Mouse (Mus musculus) erythroid progenitor cell, adult 5-6 weeks (primary cell): ENCODE data around the gene Hdac8. TPM values are rescaled to one million over a fixed set of nuclear protein-coding genes. Genes with fewer than 3 reads are reported as not detected.

Source experiments
- ATAC-seq: replicated peaks from 2 replicates; pipeline ENCODE4 v1.8.0; 2016; ENCODE audit warnings: moderate number of reproducible peaks, mild to moderate bottlenecking, moderate TSS enrichment, inconsistent platforms; ENCODE audit not compliant: poor library complexity, low FRiP score, severe bottlenecking
- total RNA-seq, 2 experiments: library from RNA; stranded (forward) in 1 of 2; stranded (reverse) in 1 of 2; fragments of 150-400 nt in 1 of 2; fragments of 186-747, 209-891 nt in 1 of 2; gene quantifications; 2 replicates each; pipeline versions ENCODE4 v1.2.3 to v1.2.4; 2015 to 2017; ENCODE audit warnings: low replicate concordance in 2 of 2

The Hdac8 gene
- total RNA-seq, 2 experiments from 2014 or later, result 5.0 to 7.5 TPM

- no peak for ATAC-seq
These were observed 156.2 kb downstream of the Hdac8 start for GRCm38 (mm10) chrX:102348886-102349486.

DNA sequence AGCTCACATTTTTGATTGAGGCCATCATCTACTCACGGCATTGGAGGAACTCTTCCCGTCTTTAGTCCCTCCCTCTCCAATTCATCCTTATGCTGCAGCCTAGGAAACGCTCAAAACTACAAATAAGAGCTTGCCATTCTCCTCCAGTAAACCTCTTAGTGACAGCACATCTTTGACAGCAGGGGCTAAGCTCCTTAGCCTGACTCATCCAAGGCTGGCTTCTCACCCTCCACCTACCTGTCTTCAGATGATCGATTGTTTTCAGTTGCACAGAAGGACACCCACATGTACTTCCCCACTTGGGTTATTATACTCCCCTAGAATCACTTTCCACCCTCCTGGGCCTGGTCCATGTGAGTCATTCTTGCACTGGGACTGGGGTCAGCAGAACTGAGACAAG lies 163.5 kb downstream of the Hdac8 start:
- ATAC-seq, result no peak

- no peak for ATAC-seq
These were observed 165.6 kb downstream of the Hdac8 start for GRCm38 (mm10) chrX:102339396-102340155.

DNA sequence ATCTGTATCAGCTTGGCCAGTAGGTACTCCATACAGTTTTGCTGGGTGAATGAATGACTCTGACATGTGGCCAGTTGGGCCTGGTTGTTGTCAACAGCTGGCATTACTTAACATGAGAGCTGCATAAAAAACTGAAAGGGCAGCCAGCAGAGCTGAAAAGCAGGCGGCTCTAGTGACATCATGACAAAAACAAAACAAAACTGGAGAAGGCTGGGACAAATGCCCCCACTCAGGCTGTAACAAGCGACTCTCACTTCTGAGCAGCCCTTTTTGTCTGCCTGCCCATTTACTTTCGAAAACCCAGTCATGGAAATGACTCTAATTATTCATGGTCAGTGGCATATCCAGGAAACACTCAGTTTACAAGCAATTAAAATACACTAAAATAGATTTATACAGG lies 185.5 kb downstream of the Hdac8 start:
- ATAC-seq, result no peak

- no peak for ATAC-seq
These were observed 185.9 kb downstream of the Hdac8 start for GRCm38 (mm10) chrX:102319252-102319651.

DNA sequence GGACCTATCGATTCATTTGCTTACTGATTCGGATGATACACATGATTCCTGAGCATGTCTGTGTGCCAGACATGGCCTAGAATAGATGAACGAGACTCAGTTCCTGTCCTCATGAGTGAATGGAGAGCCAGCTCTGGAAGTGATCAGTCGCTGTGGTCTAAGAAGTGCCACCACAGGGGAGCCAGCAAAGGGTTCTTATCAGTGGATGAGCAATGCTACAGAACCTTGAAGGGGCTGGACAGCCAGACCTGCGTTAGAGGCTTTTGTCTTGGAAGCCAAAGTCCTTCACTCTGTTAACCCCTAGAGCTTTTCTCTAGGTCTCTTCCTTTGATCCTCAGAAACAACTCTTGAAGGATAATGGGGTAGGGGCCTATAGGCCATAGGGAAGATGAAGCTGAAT lies 186.4 kb downstream of the Hdac8 start:
- no peak for ATAC-seq

- ATAC-seq, result no peak
These were observed 194.0 kb downstream of the Hdac8 start for GRCm38 (mm10) chrX:102311119-102311518.

- no peak for ATAC-seq
These were observed 197.6 kb downstream of the Hdac8 start for GRCm38 (mm10) chrX:102307511-102307910.

- no peak for ATAC-seq
These were observed 199.4 kb downstream of the Hdac8 start for GRCm38 (mm10) chrX:102305806-102306205.

GRCm38 (mm10) chrX:102304914-102305313 lies 200.2 kb downstream of the Hdac8 start:
- no peak for ATAC-seq

GRCm38 (mm10) chrX:102302476-102302875 lies 202.7 kb downstream of the Hdac8 start:
- no peak for ATAC-seq

DNA sequence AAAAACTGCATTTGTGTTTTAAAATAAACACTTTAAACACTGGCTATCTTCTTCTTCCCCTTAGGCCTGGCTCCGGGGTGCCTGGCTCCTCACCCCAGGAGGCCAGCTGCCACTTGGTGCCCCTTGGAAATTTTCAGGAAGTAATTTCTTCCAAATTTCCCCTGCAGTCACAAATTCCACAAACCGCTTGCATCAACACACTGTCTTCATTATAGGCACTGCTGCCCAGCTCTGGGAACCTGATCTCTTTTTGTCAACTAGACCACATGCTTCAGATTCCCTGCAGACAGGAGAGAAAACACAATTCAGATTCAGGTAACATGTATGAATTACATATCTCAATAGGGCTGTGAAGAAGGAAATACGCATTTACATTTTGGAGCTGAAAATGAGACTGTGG lies 220.3 kb downstream of the Hdac8 start:
- no peak for ATAC-seq

GRCm38 (mm10) chrX:102262620-102263345 lies 242.4 kb downstream of the Hdac8 start:
- ATAC-seq, result no peak

DNA sequence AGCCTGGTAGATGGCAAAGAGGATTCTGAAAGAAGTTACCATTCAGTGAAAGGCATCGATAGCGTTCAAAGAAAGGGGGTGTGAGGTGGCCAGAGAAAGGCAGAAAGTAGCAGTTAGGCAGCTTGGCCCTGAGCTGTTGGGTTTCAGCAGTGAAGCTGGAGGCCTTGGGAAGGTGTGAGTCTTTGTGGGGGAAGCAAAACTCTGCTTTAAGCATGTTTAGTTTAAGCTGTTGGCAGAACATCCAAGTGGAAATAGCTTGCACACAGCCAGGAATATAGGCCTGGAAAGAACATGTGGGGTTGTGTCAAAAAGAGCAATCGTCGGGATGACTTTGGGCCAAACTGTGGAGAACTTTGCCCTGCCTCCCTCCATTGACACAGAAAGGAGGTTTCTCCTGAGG lies 245.4 kb downstream of the Hdac8 start:
- no peak for ATAC-seq

GRCm38 (mm10) chrX:102253892-102254291 lies 251.3 kb downstream of the Hdac8 start:
- ATAC-seq, result no peak

- no peak for ATAC-seq
These were observed 253.0 kb downstream of the Hdac8 start, which contains the start of gene Cited1 for GRCm38 (mm10) chrX:102251937-102252860. Cited1 (minus strand) TSS chrX:102252181.

DNA sequence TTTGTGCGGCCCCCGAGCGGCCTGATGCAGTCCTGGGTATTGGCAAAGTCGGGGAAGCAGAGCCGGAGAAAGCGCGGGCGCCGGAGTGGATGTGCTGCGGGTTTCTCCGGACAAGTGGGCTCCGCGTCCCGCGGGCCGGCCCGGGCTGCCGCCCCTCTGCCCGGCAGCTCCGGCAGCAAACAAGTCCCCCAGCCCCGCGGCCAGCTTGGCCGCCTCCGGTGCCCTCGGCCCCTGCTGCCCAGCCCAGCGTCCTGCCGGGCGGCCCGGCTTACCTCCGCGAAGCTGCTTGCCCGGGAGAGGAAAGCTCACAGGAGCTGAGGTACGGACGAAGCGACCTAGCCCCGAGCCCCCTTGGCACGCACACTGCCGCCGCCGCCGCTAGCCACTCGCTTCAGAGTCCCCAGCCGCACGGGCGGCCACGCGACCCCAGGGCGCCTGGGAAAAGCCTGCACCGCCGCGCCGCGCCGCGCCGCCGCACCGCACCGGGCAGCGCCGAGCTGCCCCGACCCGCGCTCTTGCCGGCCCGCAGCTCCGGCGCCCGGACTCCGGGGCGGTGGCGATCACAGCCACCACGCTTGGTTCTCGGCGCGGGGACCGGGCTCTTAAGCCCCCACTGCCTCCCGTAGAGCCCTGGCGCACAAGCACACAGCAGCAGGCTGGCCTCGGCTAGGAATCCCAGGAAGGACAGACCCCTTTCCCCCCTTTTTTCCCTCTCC lies 253.8 kb downstream of the Hdac8 start:
- ATAC-seq, result no peak

DNA sequence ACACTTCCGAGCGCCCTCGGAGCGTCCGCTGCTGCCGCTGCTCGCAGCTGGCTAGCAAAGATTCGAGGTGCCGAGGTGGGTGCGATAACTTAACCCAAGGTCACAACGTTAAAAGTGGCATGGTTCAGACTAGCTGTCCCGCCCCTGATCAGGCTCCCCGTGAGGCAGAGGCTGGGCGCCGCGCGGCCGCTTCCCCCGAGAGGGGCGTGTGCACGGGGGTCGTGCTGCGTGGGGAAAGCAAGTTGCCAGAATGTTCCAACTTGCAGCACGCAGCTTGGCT lies 254.3 kb downstream of the Hdac8 start:
- no peak for ATAC-seq

- ATAC-seq, result no peak
These were observed 254.8 kb downstream of the Hdac8 start for GRCm38 (mm10) chrX:102250150-102250890.
